Mouse (Mus musculus): Measurements from ENCODE around the gene Myo1a.

DNA sequence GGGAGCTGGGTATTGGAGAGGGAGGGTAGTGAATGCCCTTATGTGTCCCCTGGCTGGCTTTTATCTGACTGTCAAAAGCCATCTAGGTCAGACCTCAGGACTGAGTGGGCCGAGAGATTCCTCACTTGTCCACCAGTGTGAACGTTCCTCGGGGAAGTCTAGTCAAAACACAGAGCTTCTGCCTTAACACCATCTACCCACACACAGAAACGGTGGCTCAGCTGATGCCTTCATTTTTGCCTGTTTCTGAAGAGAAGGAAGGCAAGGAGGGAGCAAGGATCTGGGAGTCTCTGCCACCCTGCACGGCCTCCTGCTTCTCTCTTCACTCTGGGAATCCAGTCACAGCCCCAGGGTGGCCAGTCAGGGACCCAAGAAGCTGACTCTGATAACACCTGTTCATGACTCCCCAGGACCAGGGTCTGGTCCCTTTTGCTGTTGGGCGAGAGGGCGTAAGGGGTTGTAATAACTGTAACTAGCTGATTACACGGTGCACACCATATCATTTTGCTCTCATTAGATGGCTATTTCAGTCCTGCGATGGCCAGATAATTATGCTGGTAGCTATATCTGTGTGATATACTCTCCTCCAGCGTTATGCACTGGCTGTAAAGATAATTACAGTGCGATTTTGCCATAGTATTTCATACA, 25.4 kb downstream of the Myo1a start:
- TF ChIP-seq ZC3H11A (IDR thresholded peaks at IDR 0.05; ENCODE audit: borderline replicate concordance, low read depth, low read length) (no peak), ZNF384 (IDR thresholded peaks at IDR 0.05; ENCODE audit: low read depth, low read length) (no peak), CHD2 (IDR thresholded peaks at IDR 0.05; ENCODE audit: low read depth, low read length) (no peak), HCFC1 (IDR thresholded peaks at IDR 0.05; ENCODE audit: borderline replicate concordance, insufficient read depth, low read length) (no peak), MAFK (IDR thresholded peaks at IDR 0.05; ENCODE audit: insufficient read depth, low read depth, low read length) (no peak)

Data from ES-E14 (cell line).